ENCODE assay signal across 8 mouse cellular contexts in genomic region chr19:55643288-55643901, GRCm38 (mm10).
A peak's percentile ranks its signal among the peaks of the same experiment; 100 is the strongest.
DNase-seq lines count a peak whose midpoint lies in the region; ATAC-seq and TF ChIP-seq lines count a peak whose summit lies in the region.

No protein-coding gene starts in this region.

- no peak for TF ChIP-seq CTCF in thymus, adult 2 months (IDR thresholded peaks at IDR 0.05; ENCODE audit: borderline replicate concordance, control insufficient read depth, extremely low read depth, insufficient read depth, low read length, poor library complexity)

- no peaks in the 10 kb centered on the region for H3K36me3 ChIP-seq in thymus, adult 2 months (ENCODE audit: control insufficient read depth, insufficient read depth, low read length)
- H3K36me3 ChIP-seq in limb, embryonic 10.5 days, result no peaks in the 10 kb centered on the region
- H3K36me3 ChIP-seq in midbrain, embryonic 10.5 days, result no peaks in the 10 kb centered on the region

- no peaks in the 10 kb centered on the region for H3K9me3 ChIP-seq in limb, embryonic 10.5 days (replicated peaks)
- no peaks in the 10 kb centered on the region for H3K9me3 ChIP-seq in midbrain, embryonic 10.5 days (replicated peaks)

- peak overlapping the region; percentile 2; the same call in 1 of the 2 replicates for H3K27ac ChIP-seq in thymus, adult 2 months (ENCODE audit: control insufficient read depth, insufficient read depth, low read length)
- H3K27ac ChIP-seq in limb, embryonic 10.5 days, result peak overlapping the region; percentile 59
- peak overlapping the region; percentile 38 for H3K27ac ChIP-seq in midbrain, embryonic 10.5 days (replicated peaks)

- no peaks in the 10 kb centered on the region for H3K27me3 ChIP-seq in thymus, adult 2 months (ENCODE audit: control insufficient read depth, insufficient read depth, low read length)
- peaks cover 66% of the 10 kb centered on the region for H3K27me3 ChIP-seq in limb, embryonic 10.5 days (ENCODE audit: low read depth, poor library complexity, severe bottlenecking)
- H3K27me3 ChIP-seq in midbrain, embryonic 10.5 days (ENCODE audit: low read depth, poor library complexity, severe bottlenecking), result peaks cover 56% of the 10 kb centered on the region

- DNase-seq in thymus, adult 2 months, result peak; percentile 29
- no peak for DNase-seq in thymus, postnatal 10 days (ENCODE audit: low spot score in 2 of 2)
- DNase-seq in cerebellum, postnatal 14 days, result peak; percentile 44 to 48
- DNase-seq in gastrocnemius, postnatal 25 days, result peak; percentile 44
- peak; percentile 45 for DNase-seq in limb, embryonic 10.5 days (ENCODE audit: low spot score)
- DNase-seq in midbrain, embryonic 10.5 days (ENCODE audit: low spot score), result no peak
- peak; percentile 44 to 75 for DNase-seq in spleen, postnatal 4 days (ENCODE audit: low spot score in 2 of 2)

- H3K4me1 ChIP-seq in thymus, adult 2 months (replicated peaks; ENCODE audit: control insufficient read depth, insufficient read depth, low read length), result peaks cover 5% of the 10 kb centered on the region; the same call in 1 of the 2 replicates
- peaks cover 37% of the 10 kb centered on the region for H3K4me1 ChIP-seq in limb, embryonic 10.5 days
- peaks cover 21% of the 10 kb centered on the region for H3K4me1 ChIP-seq in midbrain, embryonic 10.5 days

- TF ChIP-seq POLR2A in thymus, adult 2 months (IDR thresholded peaks at IDR 0.05; ENCODE audit: control insufficient read depth, extremely low read depth, insufficient read depth, low read length, poor library complexity), result no peak

- peak; percentile 85 for ATAC-seq in inflammation-experienced regulatory T-cells, adult 6 months

- 2% methylated on average over 14 of the region's 14 CpGs for WGBS in thymus, adult 2 months
- WGBS in limb, embryonic 10.5 days, result 29% methylated on average over 14 of the region's 14 CpGs
- WGBS in midbrain, embryonic 10.5 days, result 15% methylated on average over 14 of the region's 14 CpGs

- peak overlapping the region; percentile 56 for H3K4me3 ChIP-seq in thymus, adult 2 months (ENCODE audit: control insufficient read depth, insufficient read depth, low read length)
- H3K4me3 ChIP-seq in limb, embryonic 10.5 days, result peak overlapping the region; percentile 37
- peak overlapping the region; percentile 42 for H3K4me3 ChIP-seq in midbrain, embryonic 10.5 days

Comparison
In these comparisons a context has a peak if more than half of its experiments do, and no peak if none do; other contexts are left out.
1. DNase-seq: peak in thymus, adult 2 months (single experiment), cerebellum, postnatal 14 days (2 of 2), gastrocnemius, postnatal 25 days (single experiment), limb, embryonic 10.5 days (single experiment) and spleen, postnatal 4 days (2 of 2); none in thymus, postnatal 10 days (0 of 2) and midbrain, embryonic 10.5 days (single experiment).
2. H3K27ac ChIP-seq: peak in every context shown above with its lines; median percentile 59 in limb, embryonic 10.5 days; 38 in midbrain, embryonic 10.5 days; 2 in thymus, adult 2 months.
3. Peak in every context shown above with its lines, with median percentiles within 50 percentile points of each other: H3K4me3 ChIP-seq.